Mouse (Mus musculus) ES-Bruce4 (cell line): Measurements from ENCODE around the gene Rnd1.

ENCODE experiments used
- CTCF ChIP-seq: IDR thresholded peaks from one replicate; pipeline ENCODE4 v1.8.1; 2011; ENCODE audit warnings: low read depth, low read length
- EP300 ChIP-seq: IDR thresholded peaks from 2 replicates; pipeline ENCODE4 v1.6.1; 2011; ENCODE audit warnings: low read depth, low read length; ENCODE audit not compliant: insufficient read depth
- POLR2A ChIP-seq: IDR thresholded peaks from one replicate; pipeline ENCODE4 v1.8.1; 2011; ENCODE audit warnings: low read length; ENCODE audit not compliant: insufficient read depth

GRCm38 (mm10) chr15:98647308-98647707 is 30.0 kb downstream of the Rnd1 start:
- no peak for TF ChIP-seq CTCF
- no peak for TF ChIP-seq POLR2A
- TF ChIP-seq EP300, result no peak
